Mouse (Mus musculus) adrenal gland, postnatal 25 days (tissue): Measurements from ENCODE around the gene 2210010C04Rik. TPM values are rescaled to one million over a fixed set of nuclear protein-coding genes. Genes with fewer than 3 reads are reported as not detected.

Experiments used
- DNase-seq: peaks from one replicate; pipeline ENCODE4 v3.0.0; 2021; ENCODE audit warnings: mixed read lengths
- long read RNA-seq: library from polyadenylated mRNA; stranded (forward); transcript quantifications from one replicate; pipeline ENCODE4 v2.0.0, GENCODE M21; 2021
- total RNA-seq: library from RNA; stranded (reverse); gene quantifications from 2 replicates; pipeline ENCODE4 v1.2.3, GENCODE M21; 2021

The 2210010C04Rik gene
- total RNA-seq, result not detected in 2 replicates
- long read RNA-seq, result 0 reads

DNA sequence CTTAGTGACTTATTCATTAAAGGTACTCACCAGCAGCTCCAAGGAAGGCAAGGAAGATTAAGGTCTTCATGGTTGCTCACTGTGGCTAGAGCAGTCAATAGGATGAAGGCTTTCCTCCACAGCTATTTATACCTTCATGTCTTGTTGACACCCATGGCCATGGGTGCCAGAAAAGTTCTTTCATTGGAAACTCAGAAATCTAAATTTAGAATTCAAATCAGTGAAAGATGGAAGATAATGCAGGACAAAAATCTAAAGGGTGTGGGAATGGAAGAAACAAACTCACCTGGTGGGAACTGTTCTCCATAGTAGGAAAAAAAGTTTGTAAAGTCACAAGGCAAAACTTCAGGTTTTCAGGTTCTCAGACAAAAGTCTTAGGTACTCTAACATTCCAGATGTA lies at the start of gene 2210010C04Rik:
2210010C04Rik (minus strand) TSS at position 101 of the 400 bp plus-strand sequence.
- DNase-seq, result no peak

GRCm38 (mm10) chr6:41080121-41080520 lies 44.8 kb upstream of the 2210010C04Rik start:
- no peak for DNase-seq

DNA sequence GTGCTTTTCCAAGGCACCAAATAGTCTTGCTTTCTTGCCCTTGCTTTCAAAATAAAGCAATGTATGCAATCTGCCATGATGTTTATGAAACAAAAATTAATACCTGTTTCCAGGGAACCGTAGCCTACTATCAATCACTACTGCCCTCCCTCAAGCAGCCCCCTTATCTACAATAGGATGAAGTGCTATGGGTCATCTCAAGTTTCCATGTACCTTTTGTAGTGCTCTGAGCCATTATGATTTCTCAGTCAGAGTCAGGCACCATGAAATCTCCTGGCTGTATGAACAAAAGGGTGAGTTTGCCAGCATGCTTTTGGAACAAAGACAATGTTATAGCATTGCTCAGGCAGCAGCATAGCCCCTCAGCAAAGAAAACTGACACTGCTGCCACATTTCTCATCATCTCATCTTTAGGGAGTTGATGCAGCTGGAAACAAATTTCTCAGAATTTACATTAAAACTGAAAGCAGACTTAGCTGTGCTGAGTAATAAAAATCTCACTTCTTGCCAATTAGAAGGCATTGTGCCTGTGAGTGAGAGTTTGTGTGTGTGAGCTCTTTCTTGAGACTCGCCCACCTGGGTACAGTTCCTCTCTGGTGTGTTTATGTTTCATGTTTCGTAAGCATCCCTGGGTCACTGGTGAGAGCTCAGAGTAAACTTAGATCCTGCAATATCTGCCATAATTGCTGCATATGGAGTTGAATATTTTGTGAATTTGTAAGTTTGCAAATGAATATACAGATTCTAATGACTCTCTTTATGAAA lies 43.4 kb upstream of the 2210010C04Rik start:
- DNase-seq, result no peak

DNA sequence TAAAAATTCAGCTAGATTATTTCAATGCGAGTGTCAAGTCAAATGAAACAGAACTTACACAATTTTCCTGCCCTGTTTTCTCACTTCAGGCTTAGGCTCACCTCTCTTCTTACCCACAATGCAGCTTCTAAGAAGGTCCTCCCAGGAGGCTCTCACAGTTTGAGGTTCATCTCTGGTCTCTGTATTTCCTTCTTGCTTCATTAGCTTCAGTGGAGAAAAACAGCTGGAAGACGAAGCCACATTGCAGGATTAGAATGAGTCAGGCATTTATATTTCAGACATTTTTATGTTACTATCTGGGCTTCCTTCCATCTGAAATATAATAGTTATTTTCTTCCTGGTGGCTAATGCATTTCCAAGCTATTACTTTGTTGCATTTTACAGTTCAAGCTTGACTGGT lies 40.4 kb upstream of the 2210010C04Rik start:
- no peak for DNase-seq

DNA sequence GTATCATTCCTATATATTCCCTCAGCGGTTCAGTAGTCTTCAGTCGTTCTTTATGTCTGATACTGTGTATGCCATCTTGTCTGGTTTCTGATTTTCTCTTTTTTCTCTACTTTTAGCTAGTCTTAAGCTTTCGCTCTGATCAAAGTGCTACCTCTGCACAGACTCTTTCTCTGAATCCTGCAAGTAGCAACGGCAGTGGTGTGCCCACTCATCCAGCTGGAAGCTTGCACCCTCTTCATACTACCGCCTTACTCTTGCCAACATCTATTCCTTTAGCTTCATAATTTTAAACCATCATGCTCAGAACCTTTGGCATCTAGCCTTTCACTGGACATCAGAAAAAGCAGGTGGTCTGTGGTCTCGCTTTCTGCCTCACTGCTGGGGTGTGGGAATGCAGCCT lies 28.0 kb upstream of the 2210010C04Rik start:
- no peak for DNase-seq

GRCm38 (mm10) chr6:41062746-41063145 lies 27.4 kb upstream of the 2210010C04Rik start:
- DNase-seq, result no peak

DNA sequence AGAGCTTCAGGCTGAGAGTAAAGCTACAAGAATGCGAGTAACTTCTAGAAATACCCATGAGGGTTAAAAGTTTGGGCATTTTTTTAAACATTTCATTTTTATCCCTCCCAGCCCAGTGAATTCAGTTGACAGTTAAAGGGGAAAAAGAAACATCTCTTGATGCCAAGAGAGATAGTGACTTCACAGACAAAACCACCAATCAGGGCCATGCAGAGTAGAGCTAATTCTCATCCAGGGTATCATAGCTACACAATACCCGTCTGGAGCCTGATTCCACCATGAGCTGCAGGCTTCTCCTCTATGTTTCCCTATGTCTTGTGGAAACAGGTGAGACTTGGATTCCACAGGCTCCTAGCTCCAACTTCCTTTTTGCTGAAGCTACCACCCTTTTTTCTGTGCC lies 26.8 kb upstream of the 2210010C04Rik start:
- DNase-seq, result no peak

- DNase-seq, result no peak
Measured at GRCm38 (mm10) chr6:41061085-41061484, 25.8 kb upstream of the 2210010C04Rik start.

DNA sequence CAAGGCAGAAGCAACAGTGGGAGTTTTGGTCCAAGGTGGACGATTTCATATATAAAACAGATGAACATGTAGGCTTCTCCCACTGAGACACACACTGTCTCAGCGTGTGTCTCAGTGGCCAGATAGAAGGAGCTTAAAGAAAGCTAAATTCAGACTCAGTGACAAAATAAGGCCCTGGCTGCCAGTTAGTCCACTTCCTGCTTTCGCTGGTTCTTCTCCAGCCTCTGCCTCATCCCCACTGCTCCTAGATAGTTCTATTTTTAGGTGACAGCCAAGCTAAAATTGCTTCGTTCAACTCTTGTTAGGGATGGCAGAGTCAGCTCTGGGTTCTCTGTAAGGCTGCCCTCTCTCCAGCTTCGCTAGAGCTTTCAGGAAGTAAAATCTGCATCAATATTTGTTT lies 22.3 kb upstream of the 2210010C04Rik start:
- no peak for DNase-seq

DNA sequence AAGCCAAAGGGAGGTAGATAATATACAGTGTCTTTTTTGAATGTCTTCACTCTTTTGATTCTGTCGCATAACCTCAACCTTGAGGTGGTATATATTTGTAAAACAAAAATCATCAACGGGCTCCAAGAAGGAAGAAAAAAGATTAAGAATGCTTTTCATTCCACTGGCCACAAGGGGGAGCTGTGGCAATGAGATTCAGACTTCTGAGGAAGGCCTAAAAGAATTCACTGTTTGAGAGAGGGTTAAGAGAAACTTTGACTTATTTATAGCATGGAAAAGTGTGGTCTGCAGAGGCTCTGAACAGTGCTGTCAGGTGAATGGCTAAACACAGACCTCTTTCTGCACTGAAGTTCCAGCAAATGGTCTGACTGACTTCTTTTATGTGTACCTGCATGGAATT lies 20.3 kb upstream of the 2210010C04Rik start:
- peak; percentile 31 for DNase-seq

GRCm38 (mm10) chr6:41054379-41054778 lies 19.1 kb upstream of the 2210010C04Rik start:
- DNase-seq, result no peak

GRCm38 (mm10) chr6:41051824-41052223 lies 16.5 kb upstream of the 2210010C04Rik start:
- DNase-seq, result no peak

GRCm38 (mm10) chr6:41048602-41049001 lies 13.3 kb upstream of the 2210010C04Rik start:
- DNase-seq, result no peak

DNA sequence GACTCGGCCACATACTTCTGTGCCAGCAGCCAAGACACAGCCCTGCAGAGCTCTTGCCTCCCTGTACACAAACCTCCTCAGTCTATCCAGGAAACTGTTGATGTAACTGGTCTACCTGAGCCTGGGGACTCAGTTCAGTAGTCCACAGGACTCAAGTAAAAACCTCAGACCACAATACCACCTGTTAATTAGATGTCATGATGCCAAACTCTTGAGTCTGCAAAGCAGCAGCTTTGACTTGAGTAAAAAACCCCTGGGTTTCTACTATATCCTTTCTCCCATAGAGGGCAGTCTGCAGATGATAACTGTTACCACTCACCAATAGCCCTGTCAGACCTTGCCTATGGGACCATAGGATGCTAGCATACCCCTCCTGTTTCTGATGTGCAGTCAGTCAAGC lies 12.7 kb upstream of the 2210010C04Rik start:
- no peak for DNase-seq

DNA sequence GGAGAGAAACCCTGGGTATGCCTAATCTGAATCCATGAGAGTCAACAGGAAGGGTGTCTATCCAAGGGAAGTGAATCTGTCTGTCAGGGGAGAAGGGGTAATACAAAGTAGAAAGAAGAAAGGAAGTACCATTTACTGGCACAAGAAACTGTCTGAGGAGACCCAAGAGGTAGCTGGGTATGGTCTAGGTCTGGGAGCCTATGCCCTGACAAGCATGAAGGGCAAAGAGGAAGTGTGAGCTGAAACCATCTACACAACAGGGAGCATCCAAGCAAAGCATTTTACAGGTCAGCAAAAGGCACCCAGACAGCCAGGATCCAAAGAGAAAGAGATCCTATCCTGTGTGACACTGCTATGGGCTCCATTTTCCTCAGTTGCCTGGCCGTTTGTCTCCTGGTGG lies 11.9 kb upstream of the 2210010C04Rik start:
- DNase-seq, result no peak

DNA sequence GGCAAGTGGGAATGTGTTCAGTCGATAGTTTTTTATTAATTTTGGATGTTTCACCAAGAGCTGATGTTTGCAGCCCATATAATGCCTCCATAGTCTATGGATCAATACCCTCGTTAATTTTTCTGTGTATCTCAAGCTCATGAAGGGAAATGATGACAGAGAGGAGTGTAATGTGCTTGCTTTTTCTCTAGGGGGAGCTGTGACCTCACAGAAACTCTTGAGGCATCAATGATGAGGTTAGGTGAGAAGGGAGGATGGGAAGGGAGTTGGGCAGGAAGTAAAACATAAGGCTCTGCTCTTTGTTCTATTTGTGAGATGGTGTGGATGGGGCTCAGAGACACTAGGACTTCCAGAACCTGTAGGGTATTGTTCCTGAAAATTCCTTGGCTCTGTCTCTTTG lies 11.2 kb upstream of the 2210010C04Rik start:
- no peak for DNase-seq

- DNase-seq, result no peak
Measured at GRCm38 (mm10) chr6:41044753-41045152, 9.4 kb upstream of the 2210010C04Rik start.

GRCm38 (mm10) chr6:41044314-41044713 lies 9.0 kb upstream of the 2210010C04Rik start:
- DNase-seq, result no peak

DNA sequence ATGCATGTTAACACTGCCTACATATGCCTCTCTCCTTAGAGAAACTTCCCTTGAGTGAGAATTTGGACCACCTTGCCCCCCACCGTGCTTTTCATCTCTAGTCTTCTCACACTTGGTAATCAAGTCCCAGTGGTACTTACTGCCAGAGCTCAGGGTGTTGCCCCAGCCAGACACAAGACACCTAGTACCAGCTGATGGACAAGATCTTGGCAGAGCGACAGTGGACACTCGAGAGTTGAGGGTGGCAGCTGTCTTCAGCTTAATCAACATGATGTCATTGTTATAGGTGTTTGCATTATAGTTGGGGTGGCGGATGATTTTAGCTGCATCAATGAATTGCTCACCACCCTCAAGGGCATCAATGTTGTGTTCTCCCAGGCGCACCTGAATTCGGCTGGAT lies 2.5 kb downstream of the 2210010C04Rik start:
- DNase-seq, result no peak

DNA sequence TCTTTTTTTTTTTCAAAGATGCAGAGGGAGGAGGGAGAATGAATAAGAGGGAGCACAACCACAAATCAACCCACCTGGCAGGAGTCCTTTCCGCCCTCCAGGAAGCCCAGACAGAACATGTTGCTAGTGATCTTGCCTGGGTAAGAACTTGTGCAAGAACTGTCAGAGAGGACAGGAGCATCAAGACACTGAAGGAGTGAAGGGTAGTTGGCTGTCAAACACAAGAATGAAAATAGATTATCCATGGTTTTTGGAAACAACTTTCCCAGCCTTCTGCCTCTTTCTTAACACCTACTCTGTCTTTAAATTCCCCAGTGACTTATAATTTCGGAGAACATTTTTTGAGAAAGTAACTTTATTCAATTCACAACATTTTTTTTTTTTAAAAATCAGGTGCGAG lies 3.1 kb downstream of the 2210010C04Rik start:
- no peak for DNase-seq

DNA sequence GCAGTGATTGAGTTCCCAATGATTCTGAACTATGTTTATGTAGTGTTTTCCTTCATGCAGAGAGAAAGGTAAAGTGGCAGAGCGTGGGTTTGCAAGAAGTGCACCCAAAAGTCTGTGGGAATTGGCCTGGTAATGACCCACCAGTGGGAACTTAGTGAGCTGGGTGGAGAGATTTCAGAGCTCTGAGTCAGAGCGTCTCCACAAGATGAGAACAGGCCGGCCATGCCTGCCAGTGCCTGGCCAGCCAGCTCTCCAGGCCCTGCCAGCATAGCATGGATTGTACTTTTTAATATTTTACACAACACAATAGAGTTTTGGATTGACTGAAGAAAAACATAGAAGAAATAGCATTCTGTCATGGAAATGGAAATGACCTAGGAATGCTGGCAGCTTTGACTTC lies 4.5 kb downstream of the 2210010C04Rik start:
- no peak for DNase-seq

- DNase-seq, result no peak
Measured at GRCm38 (mm10) chr6:41027053-41027452, 8.3 kb downstream of the 2210010C04Rik start.

DNA sequence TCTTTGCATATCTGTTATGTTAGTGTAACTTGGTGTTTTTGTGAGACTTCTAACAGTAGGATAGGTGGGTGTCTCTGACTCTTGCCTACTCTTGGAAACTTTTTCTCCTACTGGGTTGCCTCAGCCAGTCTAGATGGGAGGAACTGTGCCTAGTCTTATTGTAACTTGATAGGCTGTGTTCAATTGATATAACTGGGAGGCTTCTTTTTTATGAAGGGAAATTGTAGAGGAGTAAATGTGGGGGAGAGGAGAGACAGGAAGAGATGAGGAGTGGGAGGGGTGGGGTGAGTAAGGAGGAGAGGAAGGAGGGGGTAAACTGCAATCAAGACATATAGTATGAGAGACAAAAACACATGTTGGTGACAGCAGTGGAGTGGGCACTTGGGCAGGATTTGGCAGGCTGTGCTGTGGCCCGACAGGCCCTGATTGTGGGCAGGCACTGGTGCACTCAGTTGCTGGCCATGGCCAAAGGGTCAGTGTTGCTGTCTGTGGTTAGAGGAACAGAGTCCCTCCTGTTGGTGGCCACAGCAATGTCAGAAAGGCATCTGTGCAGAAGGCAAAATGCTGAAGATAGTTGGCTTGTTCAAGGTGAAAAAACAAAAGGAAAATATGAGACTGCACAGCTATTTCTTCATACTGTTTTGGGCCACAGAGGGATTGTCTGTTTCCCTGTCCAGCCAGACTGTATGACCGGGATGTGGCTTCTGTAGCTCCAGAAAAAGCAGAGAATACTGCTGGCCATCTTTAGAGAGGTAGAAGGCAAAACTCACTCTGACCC lies 9.2 kb downstream of the 2210010C04Rik start:
- no peak for DNase-seq

DNA sequence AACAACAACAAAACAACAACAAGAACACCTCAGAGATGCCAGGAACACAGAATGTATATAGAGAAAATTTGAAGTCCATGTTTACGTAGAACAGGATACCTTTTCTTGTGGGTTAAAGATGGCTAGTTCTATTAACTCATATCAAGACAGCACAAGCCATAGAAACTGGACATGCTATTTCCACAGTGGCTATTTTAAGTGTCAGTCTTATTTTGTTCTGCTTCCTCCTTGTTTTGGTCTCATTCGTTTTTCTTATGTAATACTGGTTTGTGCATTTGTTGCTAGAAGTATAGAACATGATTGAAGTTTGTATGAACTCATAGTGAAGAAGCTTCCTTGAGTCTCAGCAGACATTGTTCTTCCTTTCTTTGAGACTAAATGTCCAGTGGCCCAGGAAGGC lies 16.2 kb downstream of the 2210010C04Rik start:
- no peak for DNase-seq
